Mouse (Mus musculus) ES-E14 (cell line): ENCODE measurements at regions not wholly inside any gene's neighbourhood (a gene's known extent, or its start where the extent isn't known, plus 50 kb on each side); places are given as distances from the start of the nearest gene placed in this dataset.

Experiments used
- DNase-seq: peaks from one replicate; pipeline ENCODE4 v3.0.0-alpha.2; 2013; ENCODE audit warnings: low read depth, low spot score
- H3K27ac ChIP-seq: 2 replicates; pipeline ENCODE4 v1.5.1; 2012; ENCODE audit warnings: low read depth, mild to moderate bottlenecking, low read length, moderate library complexity, mixed read lengths; ENCODE audit not compliant: poor library complexity, insufficient read depth, severe bottlenecking
- H3K36me3 ChIP-seq: 2 replicates; pipeline ENCODE4 v1.6.1; 2012; ENCODE audit warnings: mild to moderate bottlenecking, low read length, moderate library complexity, mixed read lengths; ENCODE audit not compliant: control insufficient read depth, poor library complexity, insufficient read depth, severe bottlenecking
- H3K4me1 ChIP-seq, 2 experiments: fragments of 150-350 bp in 1 of 2; sonication (generic) in 1 of 2; 2 replicates each; pipeline ENCODE4 v1.6.1; 2012; ENCODE audit warnings: low read length in 2 of 2, mild to moderate bottlenecking in 1 of 2, mixed read lengths in 1 of 2; ENCODE audit not compliant: control insufficient read depth in 2 of 2, insufficient read depth in 2 of 2, poor library complexity in 1 of 2
- H3K4me3 ChIP-seq, 2 experiments: fragments of 150-350 bp in 1 of 2; sonication (generic) in 1 of 2; 2 replicates each; pipeline ENCODE4 v1.5.1; 2012; ENCODE audit warnings: low read length in 2 of 2, low read depth in 1 of 2, mild to moderate bottlenecking in 1 of 2, mixed read lengths in 1 of 2; ENCODE audit not compliant: insufficient read depth in 1 of 2, poor library complexity in 1 of 2, severe bottlenecking in 1 of 2
- H3K9ac ChIP-seq: 2 replicates; pipeline ENCODE4 v1.6.1; 2012; ENCODE audit warnings: low read depth, mild to moderate bottlenecking, low read length, mixed read lengths; ENCODE audit not compliant: poor library complexity, insufficient read depth, severe bottlenecking
- H3K9me3 ChIP-seq: fragments of 150-350 bp; sonication (generic); 2 replicates; pipeline ENCODE4 v1.6.1; 2012; ENCODE audit warnings: low read depth, mild to moderate bottlenecking, low read length; ENCODE audit not compliant: control insufficient read depth, insufficient read depth
- CHD2 ChIP-seq: IDR thresholded peaks from 2 replicates; pipeline ENCODE4 v1.6.1; 2014; ENCODE audit warnings: mild to moderate bottlenecking, low read depth, low read length, inconsistent platforms
- HCFC1 ChIP-seq: IDR thresholded peaks from 2 replicates; pipeline ENCODE4 v1.6.1; 2012; ENCODE audit warnings: low read length, inconsistent platforms, borderline replicate concordance; ENCODE audit not compliant: insufficient read depth
- MAFK ChIP-seq: IDR thresholded peaks from 2 replicates; pipeline ENCODE4 v1.6.1; 2014; ENCODE audit warnings: mild to moderate bottlenecking, low read depth, low read length, inconsistent platforms; ENCODE audit not compliant: insufficient read depth
- ZC3H11A ChIP-seq: IDR thresholded peaks from 2 replicates; pipeline ENCODE4 v1.6.1; 2012; ENCODE audit warnings: low read depth, mild to moderate bottlenecking, inconsistent platforms, low read length, borderline replicate concordance
- ZNF384 ChIP-seq: IDR thresholded peaks from 2 replicates; pipeline ENCODE4 v1.6.1; 2012; ENCODE audit warnings: low read depth, low read length, inconsistent platforms
- in situ Hi-C, 2 experiments: fragments of 600-800 bp; cut with MboI; formaldehyde crosslinking; loops; one replicate each; pipeline ENCODE4 v1.15.1; 2025; ENCODE audit warnings: low sequenced_read_pairs in 2 of 2, inconsistent platforms in 1 of 2; ENCODE audit not compliant: unreplicated experiment in 2 of 2

GRCm38 (mm10) chr13:63627184-63627893 lies 53.9 kb upstream of the Ptch1 start:
- Histone ChIP-seq H3K4me3 (no peak overlapping the region), H3K9me3 (no peaks in the 10 kb centered on the region), H3K9ac (no peak overlapping the region), H3K27ac (no peak overlapping the region), H3K36me3 (no peaks in the 10 kb centered on the region), H3K4me1 (no peaks in the 10 kb centered on the region)
- in situ Hi-C loops: no loop called here
- TF ChIP-seq ZNF384: no peak
- no peak for TF ChIP-seq CHD2
- TF ChIP-seq MAFK: no peak
- TF ChIP-seq HCFC1: no peak
- TF ChIP-seq ZC3H11A: no peak
- DNase-seq: no peak

GRCm38 (mm10) chr13:63627894-63628287 lies 54.5 kb upstream of the Ptch1 start:
- H3K4me3 ChIP-seq: no peak overlapping the region
- no peak for DNase-seq
- TF ChIP-seq ZC3H11A: no peak
- TF ChIP-seq ZNF384: no peak
- no peak for TF ChIP-seq HCFC1
- TF ChIP-seq MAFK: no peak
- no peak for TF ChIP-seq CHD2
- no peaks in the 10 kb centered on the region for H3K4me1 ChIP-seq
- H3K9ac ChIP-seq: no peak overlapping the region
- H3K36me3 ChIP-seq: no peaks in the 10 kb centered on the region
- H3K9me3 ChIP-seq: no peaks in the 10 kb centered on the region
- H3K27ac ChIP-seq: no peak overlapping the region
- in situ Hi-C loops: no loop called here

- DNase-seq: no peak
- in situ Hi-C loops: no loop called here
- no peak overlapping the region for H3K9ac ChIP-seq
- H3K9me3 ChIP-seq: no peaks in the 10 kb centered on the region
- H3K4me1 ChIP-seq: peaks cover 0 to 2% of the 10 kb centered on the region in 2 experiments; a peak in 1 of 4 replicates
- no peaks in the 10 kb centered on the region for H3K36me3 ChIP-seq
- TF ChIP-seq ZNF384 (no peak), HCFC1 (no peak), ZC3H11A (no peak), MAFK (no peak), CHD2 (no peak)
- no peak overlapping the region for H3K4me3 ChIP-seq
- H3K27ac ChIP-seq: no peak overlapping the region
These were observed 58.5 kb upstream of the Ptch1 start for GRCm38 (mm10) chr13:63631771-63632347.

GRCm38 (mm10) chr13:63634294-63634693 lies 60.9 kb upstream of the Ptch1 start:
- Histone ChIP-seq H3K4me1 (peaks cover 0 to 2% of the 10 kb centered on the region in 2 experiments; a peak in 1 of 4 replicates), H3K27ac (no peak overlapping the region), H3K36me3 (no peaks in the 10 kb centered on the region), H3K4me3 (no peak overlapping the region), H3K9ac (no peak overlapping the region), H3K9me3 (no peaks in the 10 kb centered on the region)
- no peak for DNase-seq
- no peak for TF ChIP-seq HCFC1
- no peak for TF ChIP-seq ZC3H11A
- TF ChIP-seq CHD2: no peak
- TF ChIP-seq ZNF384: no peak
- in situ Hi-C loops: no loop called here
